Mouse (Mus musculus): ENCODE measurements around the gene Calml4.

GRCm38 (mm10) chr9:62828662-62829086 is 29.2 kb upstream of the Calml4 start:
- TF ChIP-seq POLR2A (IDR thresholded peaks at IDR 0.05; ENCODE audit: control insufficient read depth in 1 of 2, insufficient read depth in 1 of 2, low read depth in 1 of 2, low read length in 2 of 2, poor library complexity in 1 of 2) = peak in 1 of 2 experiments; percentile 52; a peak in 1 of 4 replicates
- TF ChIP-seq MYC (IDR thresholded peaks at IDR 0.05; ENCODE audit: low read depth, low read length) = peak; percentile 66
- TF ChIP-seq NRF1 (IDR thresholded peaks at IDR 0.05; ENCODE audit: insufficient read depth, low read depth, low read length, poor library complexity, severe bottlenecking) = peak; percentile 37; the same call in 1 of the 2 replicates
- no peak for TF ChIP-seq TBP (IDR thresholded peaks at IDR 0.05; ENCODE audit: low read depth, low read length)
- TF ChIP-seq JUND (IDR thresholded peaks at IDR 0.05; ENCODE audit: low read depth, low read length) = no peak
- TF ChIP-seq CTCF (IDR thresholded peaks at IDR 0.05 in 2 of 3, conservative IDR thresholded peaks at IDR 0.05 in 1 of 3; ENCODE audit: control insufficient read depth in 1 of 3, insufficient read depth in 1 of 3, low read depth in 2 of 3, low read length in 3 of 3, poor library complexity in 1 of 3, severe bottlenecking in 1 of 3) = peak; percentile 76 to 96 (median 90)
- no peak for TF ChIP-seq MYB (IDR thresholded peaks at IDR 0.05; ENCODE audit: low read depth, low read length)
- TF ChIP-seq ZNF384 (IDR thresholded peaks at IDR 0.05; ENCODE audit: low read depth, low read length) = peak; percentile 79
- TF ChIP-seq MAFK (IDR thresholded peaks at IDR 0.05; ENCODE audit: borderline replicate concordance, low read depth, low read length) = no peak
- peak; percentile 54; the same call in 1 of the 2 replicates for TF ChIP-seq MAZ (IDR thresholded peaks at IDR 0.05; ENCODE audit: low read depth, low read length)
- peak; percentile 84 for TF ChIP-seq MAX (IDR thresholded peaks at IDR 0.05; ENCODE audit: low read length)
- TF ChIP-seq CHD2 (IDR thresholded peaks at IDR 0.05; ENCODE audit: low read length) = peak; percentile 31; the same call in 1 of the 2 replicates

Measured in MEL (cell line).